Mouse (Mus musculus): ENCODE data around the gene Vac14. TPM values are rescaled to one million over a fixed set of nuclear protein-coding genes. Genes with fewer than 3 reads are reported as not detected.

The Vac14 gene
- polyA plus RNA-seq, 1 experiment from 2014 or later: 25.2 TPM

DNA sequence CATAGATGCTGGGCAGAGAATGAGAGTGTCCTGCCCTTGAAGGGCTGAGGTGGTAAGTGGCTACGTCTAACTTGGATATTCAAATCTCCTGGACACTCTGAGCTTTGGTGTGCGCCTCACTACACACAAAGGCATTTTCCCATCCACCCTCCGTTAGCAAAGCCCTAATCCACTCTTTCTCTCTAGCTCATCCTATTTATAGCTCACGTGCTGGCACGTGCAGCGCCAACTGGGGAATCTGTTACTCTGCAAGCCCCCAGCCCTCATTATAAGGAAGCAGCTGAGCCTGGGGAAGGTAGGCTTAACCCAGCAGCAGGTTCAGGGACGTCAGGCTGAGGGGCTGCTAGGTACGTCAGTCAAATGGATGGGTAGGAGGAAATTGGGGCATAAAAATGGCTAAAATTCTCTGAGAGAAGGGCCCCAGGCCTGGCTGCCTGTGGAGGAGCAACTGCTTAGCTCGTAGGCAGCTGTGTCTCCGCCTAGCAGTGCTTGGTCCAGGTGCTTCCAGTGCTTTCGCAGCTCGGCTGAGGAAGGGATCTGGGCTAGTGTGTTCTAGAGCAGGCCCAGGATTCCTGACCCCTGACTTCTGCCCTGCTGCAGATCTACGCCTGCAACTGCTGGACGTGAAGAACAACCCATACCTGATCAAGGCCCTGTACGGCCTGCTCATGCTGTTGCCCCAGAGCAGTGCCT lies 96.6 kb downstream of the Vac14 start:
- DNase-seq (no peak), ATAC-seq (ENCODE audit: insufficient read depth) (no peak)
- Histone ChIP-seq H3K36me3 (ENCODE audit: insufficient read depth) (peaks cover 19% of the 10 kb centered on the region), H3K27ac (ENCODE audit: low read depth) (peak overlapping the region; percentile 79), H3K4me2 (no peak overlapping the region), H3K4me1 (ENCODE audit: insufficient read depth) (peaks cover 54% of the 10 kb centered on the region), H3K4me3 (ENCODE audit: low read depth, low read length) (no peak overlapping the region), H3K27me3 (ENCODE audit: insufficient read depth, low read length) (no peaks in the 10 kb centered on the region), H3K9ac (no peak overlapping the region; the same call in 1 of the 2 replicates), H3K9me3 (ENCODE audit: low read depth, low read length) (no peaks in the 10 kb centered on the region)
- WGBS: 83% methylated on average over 15 of the region's 15 CpGs
- TF ChIP-seq CTCF (IDR thresholded peaks at IDR 0.05; ENCODE audit: low read depth): no peak

DNA sequence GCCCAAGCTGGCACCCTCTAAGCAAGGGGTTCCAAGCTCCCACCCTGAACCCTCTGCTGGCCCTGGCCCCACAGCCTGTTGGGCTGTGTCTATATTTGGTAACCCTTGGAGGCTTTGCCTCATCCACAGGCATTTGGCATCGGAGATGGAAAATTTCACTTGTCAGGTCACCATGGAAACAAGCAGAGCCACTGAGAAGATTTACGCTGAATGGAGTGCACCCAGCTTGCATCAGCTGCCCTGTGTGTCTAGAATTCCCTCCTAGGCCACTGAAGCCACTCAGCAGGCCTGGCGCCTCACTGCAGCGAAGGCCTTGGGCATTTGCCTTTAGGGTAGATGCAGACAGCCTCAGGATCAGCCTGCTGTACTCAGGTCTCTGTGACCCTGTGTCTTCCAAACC lies 97.7 kb downstream of the Vac14 start:
- ATAC-seq (ENCODE audit: insufficient read depth) (0 out of 2 replicates have a peak, but pooled peaks have one; percentile 1), DNase-seq (peak; percentile 83)
- no peaks in the 10 kb centered on the region for H3K9me3 ChIP-seq (ENCODE audit: low read depth, low read length)
- no peak overlapping the region for H3K4me2 ChIP-seq
- no peak for TF ChIP-seq CTCF (IDR thresholded peaks at IDR 0.05; ENCODE audit: low read depth)
- H3K27ac ChIP-seq (ENCODE audit: low read depth): peak overlapping the region; percentile 79
- H3K27me3 ChIP-seq (ENCODE audit: insufficient read depth, low read length): no peaks in the 10 kb centered on the region
- no peak overlapping the region for H3K4me3 ChIP-seq (ENCODE audit: low read depth, low read length)
- H3K36me3 ChIP-seq (ENCODE audit: insufficient read depth): peaks cover 19% of the 10 kb centered on the region
- 52% methylated on average over 4 of the region's 4 CpGs for WGBS
- H3K9ac ChIP-seq: no peak overlapping the region; the same call in 1 of the 2 replicates
- peaks cover 54% of the 10 kb centered on the region for H3K4me1 ChIP-seq (ENCODE audit: insufficient read depth)

DNA sequence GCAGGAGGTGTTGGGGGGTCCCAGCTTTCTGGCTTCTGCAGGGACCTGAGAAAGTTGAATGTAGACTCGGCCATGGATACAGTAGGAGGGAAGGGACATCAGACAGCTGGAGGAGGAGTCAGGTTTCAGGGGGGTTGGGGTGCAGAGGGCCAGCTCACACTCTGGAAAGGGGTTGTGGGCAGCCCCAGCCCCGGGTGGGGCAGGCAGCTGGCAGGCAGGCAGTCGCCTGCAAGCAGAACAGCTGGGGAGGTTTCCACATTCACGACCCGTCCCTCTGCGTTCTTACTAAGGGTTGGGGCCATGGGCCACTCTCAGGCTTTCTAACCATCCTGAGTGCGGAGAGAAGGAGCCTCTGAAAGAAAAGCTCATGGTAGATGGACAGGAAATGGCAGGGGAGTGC lies 98.7 kb downstream of the Vac14 start:
- DNase-seq: peak; percentile 55
- Histone ChIP-seq H3K4me3 (ENCODE audit: low read depth, low read length) (no peak overlapping the region), H3K36me3 (ENCODE audit: insufficient read depth) (peaks cover 19% of the 10 kb centered on the region), H3K4me2 (no peak overlapping the region), H3K9me3 (ENCODE audit: low read depth, low read length) (no peaks in the 10 kb centered on the region), H3K4me1 (ENCODE audit: insufficient read depth) (peaks cover 46% of the 10 kb centered on the region), H3K27ac (ENCODE audit: low read depth) (peak overlapping the region; percentile 77), H3K27me3 (ENCODE audit: insufficient read depth, low read length) (no peaks in the 10 kb centered on the region), H3K9ac (no peak overlapping the region)
- no peak for TF ChIP-seq CTCF (IDR thresholded peaks at IDR 0.05; ENCODE audit: low read depth)
- 34% methylated on average over 7 of the region's 7 CpGs for WGBS
- no peak for ATAC-seq (ENCODE audit: insufficient read depth)

DNA sequence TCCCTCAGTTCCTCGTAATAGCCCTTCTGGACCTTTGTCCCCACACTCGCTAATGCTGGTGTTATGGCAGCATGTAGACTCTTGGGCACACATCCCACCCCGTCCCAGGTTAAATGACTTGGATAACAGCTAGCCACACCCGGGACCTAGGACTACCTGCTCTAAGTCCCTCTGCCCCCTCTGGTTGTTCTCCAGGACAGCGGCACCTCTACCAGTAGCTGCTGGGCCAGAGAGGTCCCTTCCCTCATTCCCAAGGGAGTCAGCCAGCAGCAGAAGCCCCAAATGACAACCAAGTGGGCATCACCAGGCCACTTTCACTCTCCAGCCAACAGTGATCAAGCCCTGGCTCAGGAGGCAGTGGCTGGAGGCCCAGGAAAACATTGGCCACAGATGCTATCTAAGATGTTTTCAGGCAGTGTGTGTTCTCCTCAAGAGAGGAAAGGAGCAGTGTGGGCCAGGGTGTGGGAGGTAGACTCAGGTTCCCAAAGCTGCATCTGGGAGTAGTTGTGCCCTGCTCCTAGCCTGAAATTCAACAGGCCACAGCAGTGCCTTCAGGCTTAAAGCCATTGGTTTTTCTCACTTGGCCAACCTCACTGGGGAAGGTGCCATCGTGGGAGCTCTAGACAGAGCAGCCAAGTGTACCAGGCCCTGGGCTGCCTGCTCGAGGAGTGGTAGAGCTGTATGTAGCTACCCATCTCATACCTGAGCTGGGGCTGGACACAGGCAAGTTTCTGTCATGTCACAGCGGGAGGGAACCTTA lies 100.0 kb downstream of the Vac14 start:
- H3K4me2 ChIP-seq: no peak overlapping the region; the same call in 1 of the 2 replicates
- 77% methylated on average over 8 of the region's 8 CpGs for WGBS
- H3K4me1 ChIP-seq (ENCODE audit: insufficient read depth): peaks cover 46% of the 10 kb centered on the region
- no peaks in the 10 kb centered on the region for H3K27me3 ChIP-seq (ENCODE audit: insufficient read depth, low read length)
- no peak overlapping the region for H3K9ac ChIP-seq
- H3K4me3 ChIP-seq (ENCODE audit: low read depth, low read length): no peak overlapping the region
- peaks cover 10% of the 10 kb centered on the region for H3K36me3 ChIP-seq (ENCODE audit: insufficient read depth)
- TF ChIP-seq CTCF (IDR thresholded peaks at IDR 0.05; ENCODE audit: low read depth): no peak
- peak overlapping the region; percentile 97 for H3K27ac ChIP-seq (ENCODE audit: low read depth)
- no peaks in the 10 kb centered on the region for H3K9me3 ChIP-seq (ENCODE audit: low read depth, low read length)
- ATAC-seq (ENCODE audit: insufficient read depth) (no peak), DNase-seq (no peak)

DNA sequence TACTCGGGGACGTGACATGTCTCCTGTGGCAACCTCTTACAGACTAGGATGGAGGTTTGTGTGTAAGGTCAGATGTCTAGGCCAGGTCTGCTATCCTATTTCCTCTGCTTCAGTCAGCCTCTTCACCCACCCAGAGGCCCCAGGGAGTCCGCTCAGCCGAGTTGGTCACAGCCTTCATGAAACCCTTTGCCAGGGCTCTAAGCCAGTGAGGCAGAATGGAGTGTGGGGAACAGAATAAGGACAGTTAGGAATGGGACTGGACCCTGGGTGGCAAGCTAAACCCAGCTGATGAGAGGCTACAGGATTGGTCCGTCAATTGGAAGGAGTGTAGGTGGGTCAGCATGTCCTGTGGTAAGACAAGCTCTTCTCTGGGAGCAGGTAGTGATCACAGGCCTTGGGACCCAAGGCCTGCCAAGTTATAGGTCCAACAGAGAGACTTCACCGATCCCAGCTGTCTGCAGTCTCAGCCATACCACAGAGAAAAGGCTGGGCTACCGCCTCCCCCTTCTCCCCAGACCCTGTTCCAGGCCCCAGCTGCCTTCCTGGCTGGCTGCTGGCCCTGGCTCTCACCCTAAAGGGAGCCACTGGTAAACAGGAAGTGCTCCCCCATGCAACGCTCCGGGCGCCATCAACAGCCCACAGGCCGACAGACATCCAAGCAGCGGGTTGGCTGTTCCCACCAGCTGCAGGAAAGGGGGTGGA lies 100.7 kb downstream of the Vac14 start:
- ATAC-seq (ENCODE audit: insufficient read depth): peak; percentile 64
- H3K4me2 ChIP-seq: peak overlapping the region; percentile 7; the same call in 1 of the 2 replicates
- TF ChIP-seq CTCF (IDR thresholded peaks at IDR 0.05; ENCODE audit: low read depth): no peak
- peaks cover 11% of the 10 kb centered on the region for H3K36me3 ChIP-seq (ENCODE audit: insufficient read depth)
- H3K4me3 ChIP-seq (ENCODE audit: low read depth, low read length): no peak overlapping the region
- H3K4me1 ChIP-seq (ENCODE audit: insufficient read depth): peaks cover 51% of the 10 kb centered on the region
- DNase-seq: peak; percentile 93
- no peaks in the 10 kb centered on the region for H3K27me3 ChIP-seq (ENCODE audit: insufficient read depth, low read length)
- no peaks in the 10 kb centered on the region for H3K9me3 ChIP-seq (ENCODE audit: low read depth, low read length)
- 28% methylated on average over 12 of the region's 12 CpGs for WGBS
- 0 out of 2 replicates have a peak overlapping the region, but pooled peaks have one; percentile 7 for H3K9ac ChIP-seq
- peak overlapping the region; percentile 97 for H3K27ac ChIP-seq (ENCODE audit: low read depth)

DNA sequence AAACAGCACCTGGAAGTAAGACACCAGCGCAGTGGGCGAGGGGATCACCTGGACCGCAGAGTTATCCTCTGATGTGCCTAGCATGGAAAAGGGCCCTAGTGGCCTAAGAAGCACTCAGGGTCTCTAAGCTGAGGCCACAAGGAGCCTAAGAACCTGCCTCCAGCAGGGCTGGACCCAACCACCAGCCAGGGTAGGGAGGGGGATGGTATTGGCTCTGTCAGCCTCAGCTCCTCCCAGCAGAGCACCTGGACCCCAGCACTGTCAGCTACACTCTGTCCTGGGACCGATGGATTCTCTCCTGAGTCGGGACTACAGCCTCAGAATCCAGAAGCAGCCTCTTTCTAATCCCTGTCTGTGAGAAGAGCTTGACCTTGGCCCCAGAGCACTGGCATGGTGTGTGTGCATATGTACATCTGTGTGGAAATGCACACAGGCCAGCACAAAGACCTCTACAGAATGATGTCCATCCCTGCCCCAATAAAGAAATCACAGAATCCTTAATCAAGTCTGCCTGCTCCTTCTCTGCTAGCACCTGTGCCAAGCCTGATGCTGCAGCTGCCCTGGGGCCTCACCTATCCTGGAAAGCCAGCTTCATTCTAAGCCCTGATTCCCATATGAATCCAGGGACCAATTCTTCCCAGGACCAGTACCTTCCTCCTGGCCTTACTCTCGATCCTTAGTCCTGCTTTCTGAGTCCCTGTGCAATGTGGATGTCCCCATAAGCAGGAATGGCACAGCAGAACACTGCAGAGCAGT lies 101.7 kb downstream of the Vac14 start:
- no peak for TF ChIP-seq CTCF (IDR thresholded peaks at IDR 0.05; ENCODE audit: low read depth)
- Histone ChIP-seq H3K27ac (ENCODE audit: low read depth) (peak overlapping the region; percentile 97), H3K9ac (peak overlapping the region; percentile 20; the same call in 1 of the 2 replicates), H3K4me1 (ENCODE audit: insufficient read depth) (peaks cover 61% of the 10 kb centered on the region), H3K9me3 (ENCODE audit: low read depth, low read length) (no peaks in the 10 kb centered on the region), H3K4me2 (peak overlapping the region; percentile 93), H3K36me3 (ENCODE audit: insufficient read depth) (peaks cover 21% of the 10 kb centered on the region), H3K27me3 (ENCODE audit: insufficient read depth, low read length) (no peaks in the 10 kb centered on the region), H3K4me3 (ENCODE audit: low read depth, low read length) (peak overlapping the region; percentile 67; the same call in 1 of the 2 replicates)
- no peak for ATAC-seq (ENCODE audit: insufficient read depth)
- no peak for DNase-seq
- WGBS: 47% methylated on average over 6 of the region's 6 CpGs
